ENCODE assay signal across 10 mouse cellular contexts in the genomic region with DNA sequence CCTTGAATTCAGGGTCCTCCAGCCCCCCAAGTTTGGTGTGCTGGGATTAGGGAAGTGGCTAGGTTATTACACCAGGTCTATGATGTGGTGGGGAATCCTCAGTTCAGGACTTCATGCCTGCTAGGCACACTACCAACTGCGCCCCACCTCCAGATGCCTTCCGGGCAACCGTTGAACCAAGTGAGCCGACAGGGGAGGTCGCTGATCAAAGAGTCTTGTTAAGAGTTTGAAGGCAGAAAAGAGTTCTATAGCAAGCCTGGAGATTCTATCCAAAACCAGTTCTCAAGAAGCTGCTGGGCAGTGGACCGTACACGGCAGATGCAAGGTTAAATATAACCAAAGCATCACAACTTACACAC. TPM values are rescaled to one million over a fixed set of nuclear protein-coding genes. Genes with fewer than 3 reads are reported as not detected.
DNase-seq lines count a peak whose midpoint lies in the region; ATAC-seq and TF ChIP-seq lines count a peak whose summit lies in the region.
"Had no signal": no experiment of that assay in that cellular context is flagged by ENCODE, and none has a peak within 500 bp of the region (broad histone marks: within the 10 kb centered on the region; RNA-seq: fewer than 3 reads in every experiment).

No protein-coding gene starts in this region.

- no peaks in the 10 kb centered on the region for H3K79me2 ChIP-seq in heart, adult 2 months (replicated peaks; ENCODE audit: control insufficient read depth, insufficient read depth, low read length)

- no peaks in the 10 kb centered on the region for H3K9me3 ChIP-seq in forebrain, embryonic 13.5 days (replicated peaks)
- H3K9me3 ChIP-seq in limb, embryonic 13.5 days: no peaks in the 10 kb centered on the region
- no peaks in the 10 kb centered on the region for H3K9me3 ChIP-seq in neural tube, embryonic 14.5 days (ENCODE audit: control insufficient read depth, low read length)
- H3K9me3 ChIP-seq: G1E had no signal

- 25% methylated on average over 7 of the region's 7 CpGs for WGBS in heart, adult 2 months
- 5% methylated on average over 7 of the region's 7 CpGs for WGBS in forebrain, embryonic 13.5 days
- WGBS in limb, embryonic 13.5 days: 6% methylated on average over 7 of the region's 7 CpGs
- WGBS in neural tube, embryonic 14.5 days: 4% methylated on average over 7 of the region's 7 CpGs

- intact Hi-C loops in heart, adult 2 months (cut with DNase I): loop anchor here (5.0 kb wide), 1 partner anchor 116 kb away; no protein-coding TSS in a partner anchor

- no peak overlapping the region for H3K9ac ChIP-seq in heart, adult 2 months (ENCODE audit: low read depth, low read length)
- H3K9ac ChIP-seq in forebrain, embryonic 13.5 days: peak overlapping the region; percentile 64; the same call in 1 of the 2 replicates
- peak overlapping the region; percentile 59 for H3K9ac ChIP-seq in limb, embryonic 13.5 days
- H3K9ac ChIP-seq in neural tube, embryonic 14.5 days (replicated peaks; ENCODE audit: low read depth, low read length): no peak overlapping the region

- peak overlapping the region; percentile 93 for H3K4me2 ChIP-seq in forebrain, embryonic 13.5 days
- peak overlapping the region; percentile 95 for H3K4me2 ChIP-seq in limb, embryonic 13.5 days (replicated peaks)
- H3K4me2 ChIP-seq in neural tube, embryonic 14.5 days (ENCODE audit: low read depth, low read length): peak overlapping the region; percentile 75

- TF ChIP-seq EP300 in heart, adult 2 months (IDR thresholded peaks at IDR 0.05; ENCODE audit: insufficient read depth, low read depth, low read length): no peak

- H3K4me1 ChIP-seq in heart, adult 2 months (ENCODE audit: control insufficient read depth, insufficient read depth, low read length): peaks cover 2% of the 10 kb centered on the region
- H3K4me1 ChIP-seq in forebrain, embryonic 13.5 days: peaks cover 11% of the 10 kb centered on the region
- peaks cover 8% of the 10 kb centered on the region for H3K4me1 ChIP-seq in limb, embryonic 13.5 days
- H3K4me1 ChIP-seq in neural tube, embryonic 14.5 days (ENCODE audit: control insufficient read depth, insufficient read depth, low read length): peaks cover 4% of the 10 kb centered on the region; the same call in 1 of the 2 replicates

- H3K27ac ChIP-seq in heart, adult 2 months: no peak overlapping the region; the same call in 1 of the 2 replicates
- H3K27ac ChIP-seq in forebrain, embryonic 13.5 days: no peak overlapping the region
- no peak overlapping the region for H3K27ac ChIP-seq in limb, embryonic 13.5 days
- no peak overlapping the region for H3K27ac ChIP-seq in neural tube, embryonic 14.5 days (ENCODE audit: low read depth, low read length)

- ATAC-seq in forebrain, embryonic 13.5 days: no peak
- ATAC-seq in limb, embryonic 13.5 days (ENCODE audit: low FRiP score, low read depth): no peak
- ATAC-seq in neural tube, embryonic 14.5 days (ENCODE audit: low read depth): no peak

- DNase-seq in heart, adult 2 months: peak in 1 of 2 experiments; percentile 5
- DNase-seq in heart, adult 9 months (ENCODE audit: low spot score in 2 of 2): no peak
- DNase-seq in CD4-positive, CD25-positive, alpha-beta regulatory T cell, adult 2 months (ENCODE audit: low read depth, low spot score): peak; percentile 66
- DNase-seq in adrenal gland, postnatal 4 days (ENCODE audit: low spot score in 2 of 2): no peak
- DNase-seq in right cerebral cortex, postnatal 4 days: no peak

- no peaks in the 10 kb centered on the region for H3K27me3 ChIP-seq in heart, adult 2 months (ENCODE audit: control insufficient read depth, insufficient read depth, low read length)
- H3K27me3 ChIP-seq in forebrain, embryonic 13.5 days: peaks cover 9% of the 10 kb centered on the region
- H3K27me3 ChIP-seq in limb, embryonic 13.5 days: peaks cover 19% of the 10 kb centered on the region
- H3K27me3 ChIP-seq in neural tube, embryonic 14.5 days (ENCODE audit: control insufficient read depth, insufficient read depth, low read length): peaks cover 9% of the 10 kb centered on the region

- H3K36me3 ChIP-seq in heart, adult 2 months (ENCODE audit: control insufficient read depth, insufficient read depth, low read length): no peaks in the 10 kb centered on the region
- no peaks in the 10 kb centered on the region for H3K36me3 ChIP-seq in forebrain, embryonic 13.5 days (ENCODE audit: poor library complexity, severe bottlenecking)
- H3K36me3 ChIP-seq in limb, embryonic 13.5 days: no peaks in the 10 kb centered on the region
- H3K36me3 ChIP-seq in neural tube, embryonic 14.5 days (ENCODE audit: control insufficient read depth, insufficient read depth, low read length): no peaks in the 10 kb centered on the region
- H3K36me3 ChIP-seq: G1E had no signal

- no peak for TF ChIP-seq CTCF in heart, adult 2 months (IDR thresholded peaks at IDR 0.05)

- H3K4me3 ChIP-seq in heart, adult 2 months: peak overlapping the region; percentile 63
- H3K4me3 ChIP-seq in forebrain, embryonic 13.5 days: peak overlapping the region; percentile 60
- H3K4me3 ChIP-seq in limb, embryonic 13.5 days: peak overlapping the region; percentile 58
- peak overlapping the region; percentile 59 for H3K4me3 ChIP-seq in neural tube, embryonic 14.5 days (ENCODE audit: low read depth, low read length)

- no peak for TF ChIP-seq POLR2A in heart, adult 2 months (IDR thresholded peaks at IDR 0.05; ENCODE audit: insufficient read depth, low read depth, low read length)

RNA-seq across cellular contexts. Expression of a gene that starts 48.5 kb away (rescaled TPM):
- total RNA-seq in heart, adult 2 months (2021): not detected
- not detected in 2 replicates for polyA plus RNA-seq in heart, adult 2 months (2012; rRNA removed)
- not detected in 2 replicates for polyA plus RNA-seq in forebrain, embryonic 13.5 days (2015; fragmentation: Nextera tagmentation; extraction: Ambion mirVana)
- not detected in 2 replicates for polyA plus RNA-seq in limb, embryonic 13.5 days (2015; fragmentation: Nextera tagmentation; extraction: Ambion mirVana)
- polyA plus RNA-seq in neural tube, embryonic 14.5 days (2014; fragmentation: Nextera tagmentation; extraction: Ambion mirVana): not detected in 2 replicates
- not detected for total RNA-seq in adrenal gland, postnatal 4 days (2021)
- total RNA-seq: G1E; heart, postnatal 10 days had no signal
- polyA plus RNA-seq: G1E had no signal

Comparison
In these comparisons a context has a peak if more than half of its experiments do, and no peak if none do; other contexts are left out.
1. H3K9ac ChIP-seq: peak in forebrain, embryonic 13.5 days (single experiment) and limb, embryonic 13.5 days (single experiment); none in heart, adult 2 months (single experiment) and neural tube, embryonic 14.5 days (single experiment).
2. Peak in every context shown above with its lines, with median percentiles within 50 percentile points of each other: H3K4me3 ChIP-seq and H3K4me2 ChIP-seq.